Mouse (Mus musculus) layer of hippocampus, adult 9-11 months (tissue): Measurements from ENCODE around the gene Rassf3.

Experiments used
- DNase-seq: peaks from one replicate; pipeline ENCODE4 v3.0.0; 2022

Rassf3 gene

GRCm38 (mm10) chr10:121459124-121459853, 16.9 kb downstream of the Rassf3 start:
- DNase-seq, result no peak

- DNase-seq, result no peak
Observed at GRCm38 (mm10) chr10:121458408-121458807, 17.7 kb downstream of the Rassf3 start.

- no peak for DNase-seq
Observed at GRCm38 (mm10) chr10:121457381-121457780, 18.8 kb downstream of the Rassf3 start.

GRCm38 (mm10) chr10:121455517-121455916, 20.6 kb downstream of the Rassf3 start:
- DNase-seq, result no peak

- DNase-seq, result no peak
Observed at GRCm38 (mm10) chr10:121454708-121455475, 21.3 kb downstream of the Rassf3 start.

- no peak for DNase-seq
Observed at GRCm38 (mm10) chr10:121454033-121454432, 22.1 kb downstream of the Rassf3 start.

- no peak for DNase-seq
Observed at GRCm38 (mm10) chr10:121445808-121446207, 30.3 kb downstream of the Rassf3 start.

GRCm38 (mm10) chr10:121444198-121444597, 31.9 kb downstream of the Rassf3 start:
- no peak for DNase-seq

- no peak for DNase-seq
Observed at GRCm38 (mm10) chr10:121443791-121444190, 32.4 kb downstream of the Rassf3 start.

GRCm38 (mm10) chr10:121439310-121439731, 36.8 kb downstream of the Rassf3 start:
- DNase-seq, result no peak

GRCm38 (mm10) chr10:121438109-121438508, 38.0 kb downstream of the Rassf3 start:
- DNase-seq, result no peak

GRCm38 (mm10) chr10:121436693-121437092, 39.5 kb downstream of the Rassf3 start:
- DNase-seq, result no peak

- DNase-seq, result no peak
Observed at GRCm38 (mm10) chr10:121436258-121436645, 39.9 kb downstream of the Rassf3 start.

GRCm38 (mm10) chr10:121435546-121436257, 40.4 kb downstream of the Rassf3 start:
- DNase-seq, result no peak

GRCm38 (mm10) chr10:121434441-121435103, 41.6 kb downstream of the Rassf3 start:
- no peak for DNase-seq

GRCm38 (mm10) chr10:121432635-121433280, 43.4 kb downstream of the Rassf3 start:
- DNase-seq, result no peak

GRCm38 (mm10) chr10:121432041-121432634, 44.0 kb downstream of the Rassf3 start:
- no peak for DNase-seq

GRCm38 (mm10) chr10:121430764-121431540, 45.2 kb downstream of the Rassf3 start:
- DNase-seq, result no peak

GRCm38 (mm10) chr10:121429981-121430682, 46.0 kb downstream of the Rassf3 start:
- DNase-seq, result no peak

- DNase-seq, result no peak
Observed at GRCm38 (mm10) chr10:121429581-121429980, 46.6 kb downstream of the Rassf3 start.

GRCm38 (mm10) chr10:121429089-121429488, 47.1 kb downstream of the Rassf3 start:
- no peak for DNase-seq
